Mouse (Mus musculus) ovary, postnatal 36 days (tissue): ENCODE measurements at regions not wholly inside any gene's neighbourhood (a gene's known extent, or its start where the extent isn't known, plus 50 kb on each side); places are given as distances from the start of the nearest gene placed in this dataset.

Experiments
- DNase-seq: peaks from one replicate; pipeline ENCODE4 v3.0.0; 2022; ENCODE audit warnings: low spot score, mixed read lengths

- DNase-seq = no peak
These were observed 150.6 kb upstream of the Foxq1 start for GRCm38 (mm10) chr13:31405312-31405711.

DNA sequence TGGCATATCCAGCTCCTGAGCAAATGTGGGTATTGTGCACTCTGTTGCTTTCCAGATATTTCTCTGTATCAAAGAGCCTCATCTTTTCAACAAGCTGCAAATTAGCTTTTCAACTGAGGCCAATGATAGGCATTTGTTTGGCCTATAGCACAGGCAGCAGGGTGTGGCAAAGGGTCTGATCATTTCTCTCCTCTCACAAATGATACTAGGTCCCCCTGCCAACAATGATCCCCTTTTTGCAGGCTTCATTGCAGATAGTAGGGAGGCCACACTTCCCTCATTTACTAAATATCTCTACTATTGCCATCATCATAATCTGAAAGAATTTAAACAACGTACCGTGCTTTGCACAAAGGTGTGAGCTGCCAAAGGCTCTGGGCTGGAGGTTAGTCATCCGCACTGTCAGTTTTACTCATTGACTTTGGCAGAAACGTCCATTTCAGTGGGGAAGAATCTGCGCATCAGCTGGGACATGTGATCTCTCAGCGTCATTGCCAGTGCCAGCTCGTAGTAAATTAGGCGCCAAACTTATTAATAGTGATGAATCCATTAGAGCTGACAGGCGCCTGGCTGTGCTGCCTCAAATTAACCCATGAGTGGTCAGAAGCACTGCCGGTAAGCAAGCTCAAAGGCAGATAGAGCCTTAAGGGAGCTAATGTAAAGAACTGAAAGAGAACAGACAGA is 147.4 kb upstream of the Foxq1 start:
- DNase-seq = no peak

DNA sequence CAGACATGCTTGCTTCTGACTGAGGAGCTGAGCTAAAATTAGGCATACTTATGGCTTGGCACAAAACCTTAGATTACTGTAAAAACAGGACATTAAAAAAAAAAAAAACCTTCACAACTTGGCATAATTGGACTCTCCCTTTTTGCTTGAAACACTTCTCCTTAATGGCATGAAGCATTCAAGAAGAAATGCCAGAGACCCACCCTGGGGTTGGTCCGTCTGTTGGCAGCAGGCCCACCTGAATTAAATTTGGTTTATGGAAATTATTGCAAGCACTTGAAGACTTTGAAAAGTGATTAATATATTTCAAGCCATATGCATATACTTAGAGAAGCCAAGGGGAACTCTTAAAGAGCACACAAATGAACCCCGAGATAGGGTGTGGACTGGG is 146.8 kb upstream of the Foxq1 start:
- no peak for DNase-seq

GRCm38 (mm10) chr13:31421556-31421955 is 134.4 kb upstream of the Foxq1 start:
- DNase-seq = no peak

DNA sequence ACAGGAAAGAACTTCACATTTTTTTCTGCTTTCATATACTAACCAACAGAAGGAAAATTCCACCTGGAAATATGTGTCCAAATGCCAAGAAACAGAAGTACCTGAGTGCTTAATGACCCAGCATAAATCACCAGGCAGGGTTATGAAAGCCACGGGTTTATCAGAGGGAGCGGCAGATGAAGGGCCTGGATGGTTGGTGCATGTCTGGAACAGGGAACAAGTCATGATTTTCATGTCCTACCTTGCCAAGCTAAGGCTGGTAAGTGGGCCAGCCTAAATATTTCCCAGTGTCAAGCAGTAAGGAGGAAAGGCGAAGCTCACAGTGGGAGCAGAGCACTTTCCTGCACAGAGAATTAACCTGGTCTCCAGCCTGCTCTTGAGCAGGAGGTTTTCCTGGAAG is 132.3 kb upstream of the Foxq1 start:
- DNase-seq = no peak

GRCm38 (mm10) chr13:31425825-31426500 is 130.0 kb upstream of the Foxq1 start:
- no peak for DNase-seq

DNA sequence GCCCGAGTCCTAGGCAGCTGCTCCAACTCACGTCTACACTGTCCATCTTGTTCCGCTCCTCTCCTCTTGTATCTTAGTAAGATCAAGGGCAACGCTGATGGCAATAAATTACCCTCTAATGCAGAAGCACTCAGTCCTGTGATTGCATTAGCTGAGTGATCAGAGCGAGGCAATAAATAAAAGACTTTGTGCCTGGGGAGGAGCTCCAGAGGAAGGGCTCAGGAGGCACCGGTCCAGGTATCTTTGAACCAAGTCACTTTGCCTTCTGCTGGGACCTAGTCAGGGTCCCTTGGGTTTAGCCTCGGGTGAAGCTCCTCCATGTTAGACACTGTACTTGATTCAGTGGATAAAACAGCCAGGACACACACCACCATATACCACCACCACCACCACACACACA is 119.5 kb upstream of the Foxq1 start:
- no peak for DNase-seq

- no peak for DNase-seq
These were observed 115.9 kb upstream of the Foxq1 start for GRCm38 (mm10) chr13:31439761-31440627.

- peak; percentile 45 for DNase-seq
These were observed 97.1 kb upstream of the Foxq1 start for GRCm38 (mm10) chr13:31458883-31459282.

- no peak for DNase-seq
These were observed 90.8 kb upstream of the Foxq1 start for GRCm38 (mm10) chr13:31465141-31465540.

DNA sequence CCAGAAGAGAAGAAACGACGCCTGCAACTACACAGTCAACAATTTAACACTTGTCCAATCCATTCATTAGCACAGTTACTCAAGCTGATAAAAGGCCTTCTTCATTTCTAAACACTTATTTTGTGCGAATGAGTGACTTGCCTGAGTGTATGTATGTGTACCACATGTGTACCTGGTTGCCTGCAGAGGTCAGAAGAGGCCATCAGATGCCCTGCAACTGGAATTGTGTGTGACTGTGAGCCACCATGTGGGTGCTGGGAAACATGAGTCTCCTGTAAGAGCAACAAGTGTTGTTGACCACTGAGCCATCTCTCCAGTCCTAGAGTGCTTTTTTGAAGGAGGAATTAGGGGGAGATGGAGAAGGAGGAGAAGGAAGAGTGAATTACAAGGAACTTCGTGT is 90.2 kb upstream of the Foxq1 start:
- no peak for DNase-seq

GRCm38 (mm10) chr13:31468131-31468530 is 87.8 kb upstream of the Foxq1 start:
- no peak for DNase-seq

DNA sequence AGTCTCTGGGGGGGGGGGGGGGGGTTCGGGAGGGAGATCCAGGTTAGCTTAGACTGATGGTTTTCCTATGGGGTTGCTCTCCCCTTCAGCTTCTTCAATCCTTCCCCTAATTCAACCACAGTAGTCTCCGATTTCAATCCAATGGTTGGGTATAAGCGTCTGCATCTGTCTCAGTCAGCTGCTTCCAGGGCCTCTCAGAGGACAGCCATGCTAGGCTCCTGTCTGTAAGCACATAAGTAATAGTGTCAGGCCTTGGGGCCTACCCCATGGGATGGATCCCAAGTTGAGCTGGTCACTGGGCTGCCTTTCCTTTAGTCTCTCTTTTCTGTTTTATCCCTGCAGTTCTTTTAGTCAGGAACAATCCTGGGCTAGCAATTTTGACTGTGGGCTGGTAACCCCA is 87.0 kb upstream of the Foxq1 start:
- no peak for DNase-seq

- no peak for DNase-seq
These were observed 83.6 kb upstream of the Foxq1 start for GRCm38 (mm10) chr13:31472366-31472765.

DNA sequence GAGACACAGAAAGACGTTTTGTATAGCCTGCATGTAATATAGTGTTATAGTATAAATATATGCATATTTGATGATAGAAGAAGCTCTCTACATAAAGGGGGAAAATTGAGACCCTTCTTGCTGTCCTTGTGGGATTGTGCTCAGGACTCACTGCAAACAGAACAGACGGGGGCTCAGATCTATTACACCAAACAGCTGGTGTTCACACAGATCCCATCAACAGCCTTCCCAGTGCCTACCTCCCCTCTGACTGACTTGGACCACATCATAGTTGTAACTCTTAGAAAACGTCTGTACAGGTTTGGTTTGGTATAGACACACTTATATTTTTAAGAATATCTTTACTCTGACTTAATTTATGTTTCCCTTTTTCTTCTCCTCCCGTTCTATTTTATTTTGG is 83.1 kb upstream of the Foxq1 start:
- no peak for DNase-seq

DNA sequence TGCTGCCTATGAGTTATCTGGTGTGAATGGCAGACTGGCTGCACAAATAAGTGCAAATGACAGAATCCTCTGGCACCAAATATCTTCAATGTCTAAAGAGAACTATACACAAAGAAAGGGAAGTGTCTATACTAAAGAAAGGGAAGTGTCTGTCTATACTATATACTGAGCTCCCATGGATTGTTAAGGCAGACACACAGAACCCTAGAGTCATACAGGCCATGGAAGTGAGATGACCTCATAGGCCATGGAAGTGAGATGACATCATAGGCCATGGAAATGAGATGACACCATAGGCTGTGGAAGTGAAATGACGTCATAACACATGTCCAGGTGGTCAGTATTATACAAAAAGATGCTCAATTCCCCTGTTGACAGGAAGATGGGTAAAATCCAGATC is 82.7 kb upstream of the Foxq1 start:
- DNase-seq = no peak

- no peak for DNase-seq
These were observed 80.1 kb upstream of the Foxq1 start for GRCm38 (mm10) chr13:31475845-31476244.

DNA sequence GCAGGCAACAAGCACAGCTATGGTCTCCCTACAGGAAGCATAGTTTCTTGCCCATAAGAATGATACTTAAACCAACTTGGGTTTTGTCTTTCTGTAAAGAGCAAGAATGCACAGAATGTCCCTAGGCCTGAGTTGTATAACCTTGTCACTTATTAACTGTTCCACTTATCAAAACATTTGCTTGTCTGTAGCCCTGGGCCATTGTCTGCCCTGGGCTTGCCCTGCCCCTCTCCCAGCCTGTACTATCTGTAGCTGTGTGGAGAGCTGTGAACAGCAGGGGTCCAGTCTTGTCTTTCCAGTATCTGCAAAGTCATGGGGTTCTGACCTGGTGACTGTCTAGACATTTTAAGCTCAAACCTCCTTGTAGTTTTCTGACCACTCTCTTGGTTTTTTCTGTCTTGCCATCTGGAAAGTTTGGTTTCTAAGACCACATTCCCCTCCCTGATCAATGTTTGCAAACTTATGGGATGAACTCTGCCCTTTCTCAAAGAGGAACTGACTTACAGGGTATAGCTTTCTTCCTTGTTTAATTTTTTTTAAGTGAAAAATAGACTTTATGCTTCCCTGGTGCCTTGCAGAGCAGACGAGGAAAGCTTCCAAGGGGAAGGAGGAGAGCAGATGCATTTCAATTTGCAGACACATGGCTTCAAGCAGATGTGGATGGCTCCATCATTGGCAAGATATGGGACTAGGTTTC is 78.6 kb upstream of the Foxq1 start:
- DNase-seq = no peak

DNA sequence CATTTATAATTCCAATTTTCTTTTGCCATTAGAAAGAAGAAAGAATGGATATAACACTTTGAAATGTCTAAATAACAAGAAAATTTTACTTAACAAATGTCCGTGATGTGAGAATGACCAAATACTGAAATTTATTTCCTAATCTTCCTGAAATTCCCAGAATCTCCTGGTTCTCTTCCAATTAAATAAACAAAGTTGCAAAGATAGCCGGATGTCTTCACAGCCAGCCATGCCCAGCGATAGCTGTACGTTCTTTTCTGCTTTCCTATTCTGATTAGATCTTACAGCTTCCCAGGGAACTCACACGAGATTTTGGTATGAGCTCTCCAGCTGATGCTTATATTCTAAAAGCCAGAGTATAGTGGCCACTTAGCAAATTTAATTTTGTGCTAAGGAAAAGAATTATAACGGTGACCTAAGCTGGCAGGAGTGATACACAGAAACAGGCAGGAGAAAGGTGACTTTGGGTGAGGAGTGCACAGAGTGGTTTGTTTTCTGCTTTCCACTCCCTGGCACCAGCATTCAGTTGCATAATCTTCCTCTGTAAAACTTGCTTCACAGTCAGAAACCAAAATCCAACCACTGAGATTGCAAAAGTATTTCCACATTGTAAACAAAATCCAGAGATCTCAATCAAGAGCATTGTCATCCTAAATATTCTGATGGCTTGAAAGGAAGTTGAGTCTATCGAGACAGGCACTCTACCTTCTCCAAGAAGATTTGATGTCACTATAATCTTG is 74.7 kb upstream of the Foxq1 start:
- no peak for DNase-seq

DNA sequence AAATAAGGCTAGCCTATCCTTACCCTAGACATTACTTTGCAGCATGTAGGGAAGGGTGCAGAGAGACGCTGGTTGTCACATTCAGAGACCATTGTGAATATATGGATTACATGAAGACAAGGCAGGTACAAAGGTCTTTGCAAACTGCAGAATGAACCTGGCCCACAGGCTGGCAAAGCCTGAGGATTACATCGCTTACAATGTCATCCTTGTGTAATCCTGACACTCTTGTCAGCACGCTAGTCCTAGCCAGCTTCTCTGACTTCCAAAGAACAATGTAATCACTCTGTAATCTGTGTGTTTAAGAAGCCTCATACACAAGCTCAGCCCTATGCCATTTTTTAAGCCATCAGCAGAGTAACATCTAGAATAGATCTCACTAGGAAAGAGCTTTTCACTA is 69.6 kb upstream of the Foxq1 start:
- no peak for DNase-seq

- DNase-seq = no peak
These were observed 67.7 kb upstream of the Foxq1 start for GRCm38 (mm10) chr13:31488186-31488585.

- no peak for DNase-seq
These were observed 52.7 kb upstream of the Foxq1 start for GRCm38 (mm10) chr13:31503191-31503590.
